Mouse (Mus musculus) heart, adult 2 months (tissue): Measurements from ENCODE around the gene Nfkb1.

Source experiments
- CTCF ChIP-seq: fragments of 200-600 bp; IDR thresholded peaks from 2 replicates; pipeline ENCODE4 v1.8.1; 2022; ENCODE audit warnings: antibody characterized with exemption, mild to moderate bottlenecking, moderate library complexity
- EP300 ChIP-seq: fragments of 200-500 bp; IDR thresholded peaks from 2 replicates; pipeline ENCODE4 v1.6.1; 2011; ENCODE audit warnings: low read depth, low read length, control low read depth; ENCODE audit not compliant: insufficient read depth

- TF ChIP-seq CTCF (no peak), EP300 (no peak)
Observed at GRCm38 (mm10) chr3:135649809-135650208, 41.5 kb downstream of the Nfkb1 start.
